Mouse (Mus musculus) limb, embryonic 15.5 days (tissue): ENCODE results near the gene Foxi2. TPM values are rescaled to one million over a fixed set of nuclear protein-coding genes. Genes with fewer than 3 reads are reported as not detected.

Source experiments
- ATAC-seq: fragments of 200-750 bp; cut with Nextera tagmentation; 2 replicates; pipeline ENCODE4 v1.8.0; 2017; ENCODE audit warnings: low read depth, moderate TSS enrichment; ENCODE audit not compliant: insufficient number of reproducible peaks, low FRiP score, low TSS enrichment
- H3K27ac ChIP-seq: fragments of 300-500 bp; sonication (generic); 2 replicates; pipeline ENCODE4 v1.5.1; 2015; ENCODE audit warnings: moderate library complexity, mild to moderate bottlenecking, inconsistent platforms
- H3K27me3 ChIP-seq: fragments of 300-500 bp; sonication (generic); 2 replicates; pipeline ENCODE4 v1.6.1; 2015; ENCODE audit warnings: inconsistent platforms
- H3K36me3 ChIP-seq: fragments of 300-500 bp; sonication (generic); 2 replicates; pipeline ENCODE4 v1.6.1; 2015; ENCODE audit warnings: inconsistent platforms
- H3K4me1 ChIP-seq: fragments of 300-500 bp; sonication (generic); 2 replicates; pipeline ENCODE4 v1.6.1; 2015; ENCODE audit warnings: inconsistent platforms
- H3K4me2 ChIP-seq: fragments of 300-500 bp; sonication (generic); 2 replicates; pipeline ENCODE4 v1.6.1; 2015; ENCODE audit warnings: mild to moderate bottlenecking, inconsistent platforms
- H3K4me3 ChIP-seq: fragments of 300-500 bp; sonication (generic); 2 replicates; pipeline ENCODE4 v1.5.1; 2015; ENCODE audit warnings: mild to moderate bottlenecking, inconsistent platforms
- H3K9ac ChIP-seq: fragments of 300-500 bp; sonication (generic); 2 replicates; pipeline ENCODE4 v1.6.1; 2015; ENCODE audit warnings: inconsistent platforms
- H3K9me3 ChIP-seq: fragments of 300-500 bp; sonication (generic); 2 replicates; pipeline ENCODE4 v1.6.1; 2016; ENCODE audit warnings: inconsistent platforms
- WGBS: fragments of 180-500 bp; shearing (Covaris S2); methylation state at CpG from one replicate; pipeline ENCODE4 v1.1.7; 2015; 5-methylcytosine and 5-hydroxymethylcytosine counted together
- polyA plus RNA-seq: library from polyadenylated mRNA; unstranded; fragments of >200 nt; fragmentation: Nextera tagmentation; extraction: Ambion mirVana; gene quantifications from 2 replicates; pipeline ENCODE4 v1.2.1, GENCODE M21; 2015

Foxi2 gene
- polyA plus RNA-seq = not detected in 2 replicates

DNA sequence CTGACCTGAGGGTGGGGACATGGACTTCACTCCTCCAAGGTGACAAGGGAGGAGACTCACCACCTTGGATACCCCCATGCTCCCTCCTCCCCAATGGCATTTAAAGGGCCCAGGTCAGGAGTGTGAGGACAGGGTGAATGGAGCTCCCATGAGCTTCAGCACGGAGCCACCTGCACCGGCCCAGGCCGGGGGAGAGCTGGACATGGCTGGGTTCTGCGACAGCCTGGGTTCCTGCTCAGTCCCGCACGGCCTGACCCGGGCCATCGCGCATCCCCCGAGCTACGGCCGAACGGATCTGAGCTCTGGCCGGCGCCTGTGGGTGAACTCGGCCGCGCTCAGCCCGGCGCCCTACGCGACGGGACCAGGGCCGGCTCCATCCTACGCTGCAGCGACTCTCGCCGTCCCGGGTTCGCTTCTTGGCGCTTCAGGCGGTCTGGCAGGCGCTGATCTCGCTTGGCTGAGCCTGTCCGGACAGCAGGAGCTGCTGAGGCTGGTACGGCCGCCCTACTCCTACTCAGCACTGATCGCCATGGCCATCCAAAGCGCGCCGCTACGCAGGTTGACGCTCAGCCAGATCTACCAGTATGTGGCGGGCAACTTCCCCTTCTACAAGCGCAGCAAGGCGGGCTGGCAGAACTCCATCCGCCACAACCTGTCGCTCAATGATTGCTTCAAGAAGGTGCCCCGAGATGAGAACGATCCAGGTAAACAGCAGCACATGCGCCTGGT lies at the start of gene Foxi2:
TSS of gene Foxi2 (plus strand) at position 72 of the 729 bp plus-strand sequence.
- Histone ChIP-seq H3K4me1 (peaks cover 9% of the 10 kb centered on the region), H3K4me3 (peak within 1 kb of the TSS; percentile 16), H3K27ac (no peak within 1 kb of the TSS), H3K4me2 (peak within 1 kb of the TSS; percentile 39), H3K27me3 (peaks cover 56% of the 10 kb centered on the region), H3K36me3 (no peaks in the 10 kb centered on the region), H3K9ac (no peak within 1 kb of the TSS), H3K9me3 (no peaks in the 10 kb centered on the region)
- 1% methylated on average over 51 of the region's 51 CpGs for WGBS
- ATAC-seq = no peak

DNA sequence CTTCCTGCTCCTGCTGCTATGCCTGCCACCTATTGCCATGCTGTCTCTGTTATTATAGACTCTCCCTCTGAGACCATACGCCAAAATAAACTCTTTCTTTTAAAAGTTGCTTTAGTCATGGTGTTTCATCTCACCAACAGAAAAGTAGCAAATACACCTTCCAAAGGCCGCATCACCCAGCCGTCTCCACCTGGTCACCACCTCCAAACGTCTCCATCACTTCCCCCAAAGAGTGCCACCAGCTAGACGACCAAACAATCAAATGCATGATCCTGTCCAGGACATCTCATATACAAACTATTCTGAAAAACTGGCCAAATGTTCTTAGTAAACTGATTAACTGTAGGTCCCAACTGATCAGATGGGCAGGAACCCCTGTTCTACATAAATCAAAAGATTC lies 45.5 kb upstream of the Foxi2 start:
- no peak for ATAC-seq
- H3K9ac ChIP-seq = no peak overlapping the region
- H3K36me3 ChIP-seq = no peaks in the 10 kb centered on the region
- no peaks in the 10 kb centered on the region for H3K4me1 ChIP-seq
- 91% methylated on average over 5 of the region's 5 CpGs for WGBS
- no peak overlapping the region for H3K4me3 ChIP-seq
- H3K4me2 ChIP-seq = no peak overlapping the region
- H3K27ac ChIP-seq = no peak overlapping the region
- no peaks in the 10 kb centered on the region for H3K9me3 ChIP-seq
- H3K27me3 ChIP-seq = no peaks in the 10 kb centered on the region

DNA sequence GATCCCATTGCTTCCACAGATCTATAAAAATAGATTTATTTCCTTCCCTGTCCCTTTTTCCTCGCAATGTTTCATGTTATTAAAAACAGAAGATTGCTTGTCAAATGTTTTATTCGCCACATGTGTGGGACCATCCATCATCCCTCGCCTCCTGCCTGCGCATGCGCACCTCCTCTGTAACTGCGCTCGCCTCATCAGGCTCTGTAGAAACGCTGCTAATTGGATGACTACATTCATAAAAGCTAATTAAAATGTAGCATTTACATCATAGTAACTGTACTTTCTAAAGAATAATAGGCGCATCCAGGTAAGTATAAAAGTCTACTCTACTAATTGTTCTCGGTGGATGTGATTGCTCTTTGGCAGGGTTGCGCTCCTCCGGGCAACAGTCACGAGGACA lies 34.1 kb upstream of the Foxi2 start:
- ATAC-seq = no peak
- no peak overlapping the region for H3K27ac ChIP-seq
- no peaks in the 10 kb centered on the region for H3K4me1 ChIP-seq
- WGBS = 69% methylated on average over 13 of the region's 13 CpGs
- H3K27me3 ChIP-seq = no peaks in the 10 kb centered on the region
- no peak overlapping the region for H3K4me2 ChIP-seq
- H3K36me3 ChIP-seq = no peaks in the 10 kb centered on the region
- H3K9ac ChIP-seq = no peak overlapping the region
- no peak overlapping the region for H3K4me3 ChIP-seq
- no peaks in the 10 kb centered on the region for H3K9me3 ChIP-seq

DNA sequence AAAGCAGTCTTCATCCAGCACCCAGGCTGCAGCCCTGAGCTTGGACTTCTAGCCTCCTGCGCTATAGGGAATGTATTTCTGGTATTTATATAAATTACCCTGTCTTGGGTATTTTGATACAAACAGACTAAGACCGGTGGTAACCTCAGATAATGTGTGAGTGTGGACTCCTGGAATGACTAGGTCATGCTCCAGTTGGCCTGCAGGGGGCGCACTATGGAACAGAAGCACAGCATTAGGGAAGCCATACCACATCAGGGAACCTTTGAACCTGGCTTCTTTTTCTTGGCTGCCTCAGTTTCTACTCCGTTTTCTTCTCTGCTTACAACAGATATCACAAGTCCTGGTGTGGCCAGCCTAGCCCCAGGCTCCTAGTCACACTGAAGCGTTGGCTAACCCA lies 33.2 kb upstream of the Foxi2 start:
- Histone ChIP-seq H3K36me3 (no peaks in the 10 kb centered on the region), H3K9me3 (no peaks in the 10 kb centered on the region), H3K4me3 (no peak overlapping the region), H3K9ac (no peak overlapping the region), H3K27ac (no peak overlapping the region), H3K4me1 (no peaks in the 10 kb centered on the region), H3K27me3 (no peaks in the 10 kb centered on the region), H3K4me2 (no peak overlapping the region)
- WGBS = 66% methylated on average over 5 of the region's 5 CpGs
- ATAC-seq = no peak

DNA sequence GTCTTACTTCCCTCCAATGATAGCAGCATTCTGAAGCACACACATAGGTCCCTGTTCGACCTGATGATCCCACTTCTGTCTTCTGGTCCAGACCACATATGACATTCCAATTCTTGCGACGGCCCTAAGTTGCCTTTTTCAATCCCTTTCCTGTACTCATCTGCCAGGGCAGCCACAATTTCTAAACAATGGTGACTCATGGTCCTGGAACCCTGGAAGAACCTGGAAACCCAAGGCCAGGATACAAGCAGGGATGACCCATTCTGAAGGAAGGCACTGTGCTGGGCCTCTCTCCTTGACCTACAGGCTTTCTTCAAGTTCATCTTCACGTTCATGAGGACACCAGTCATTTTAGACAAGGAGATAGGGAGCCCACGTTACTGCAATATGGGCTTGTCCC lies 31.8 kb upstream of the Foxi2 start:
- Histone ChIP-seq H3K9ac (no peak overlapping the region), H3K27ac (no peak overlapping the region), H3K36me3 (no peaks in the 10 kb centered on the region), H3K4me2 (no peak overlapping the region), H3K9me3 (no peaks in the 10 kb centered on the region), H3K27me3 (no peaks in the 10 kb centered on the region), H3K4me3 (no peak overlapping the region), H3K4me1 (no peaks in the 10 kb centered on the region)
- WGBS = 82% methylated on average over 5 of the region's 5 CpGs
- no peak for ATAC-seq

DNA sequence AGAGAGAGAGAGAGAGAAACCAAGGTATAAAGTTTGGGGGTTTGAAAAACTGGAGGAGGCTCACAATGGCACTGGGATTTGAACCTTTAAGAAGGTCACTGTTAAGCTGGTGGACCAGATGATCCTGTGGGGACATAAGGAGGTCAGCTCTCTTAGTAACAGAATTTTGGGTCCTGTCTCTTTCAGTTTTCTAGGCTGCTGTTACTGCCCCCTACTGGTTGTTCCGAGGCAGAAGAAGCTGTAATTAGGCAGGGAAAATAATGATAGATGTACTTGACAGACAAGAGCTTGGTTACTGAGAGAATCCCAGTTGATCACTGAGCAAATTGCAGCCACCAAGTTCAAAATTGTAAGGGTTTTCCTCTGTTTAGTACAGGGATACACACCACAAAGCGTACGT lies 21.1 kb upstream of the Foxi2 start:
- no peaks in the 10 kb centered on the region for H3K4me1 ChIP-seq
- H3K9ac ChIP-seq = no peak overlapping the region
- no peak overlapping the region for H3K4me3 ChIP-seq
- no peaks in the 10 kb centered on the region for H3K9me3 ChIP-seq
- WGBS = 62% methylated on average over 3 of the region's 3 CpGs
- peaks cover 9% of the 10 kb centered on the region; the same call in 1 of the 2 replicates for H3K27me3 ChIP-seq
- no peaks in the 10 kb centered on the region for H3K36me3 ChIP-seq
- ATAC-seq = no peak
- H3K4me2 ChIP-seq = no peak overlapping the region
- no peak overlapping the region for H3K27ac ChIP-seq

DNA sequence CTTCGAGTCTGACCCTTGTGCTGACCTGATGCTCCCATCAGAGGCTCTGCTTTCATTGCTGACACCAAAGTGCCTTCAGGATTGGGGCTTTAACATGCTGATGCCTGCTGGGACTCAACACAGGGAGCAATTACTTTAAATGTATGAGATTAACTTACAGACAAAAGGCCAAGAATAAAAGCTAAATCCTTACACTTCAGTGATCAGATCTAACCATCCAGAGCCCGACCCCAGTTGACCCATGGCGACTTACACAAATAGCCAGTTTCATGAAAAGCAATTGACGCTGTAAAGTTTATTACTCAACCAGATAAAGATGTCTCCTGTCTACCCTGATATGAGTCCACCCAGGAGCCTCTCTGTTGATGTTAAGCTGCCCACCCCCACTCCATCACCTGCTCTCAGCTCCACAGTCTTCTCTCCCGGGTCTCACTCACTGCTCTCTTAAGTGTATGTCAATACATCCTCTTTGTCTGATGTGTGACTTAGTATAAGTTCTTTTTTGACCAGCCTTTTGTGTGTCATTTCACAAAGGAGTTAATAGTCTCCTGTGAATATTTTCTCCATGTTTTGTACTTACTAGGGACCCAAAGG lies 17.1 kb upstream of the Foxi2 start:
- ATAC-seq = no peak
- no peak overlapping the region for H3K4me2 ChIP-seq
- H3K9me3 ChIP-seq = no peaks in the 10 kb centered on the region
- no peaks in the 10 kb centered on the region for H3K36me3 ChIP-seq
- H3K4me1 ChIP-seq = no peaks in the 10 kb centered on the region
- H3K9ac ChIP-seq = no peak overlapping the region
- no peak overlapping the region for H3K27ac ChIP-seq
- H3K4me3 ChIP-seq = no peak overlapping the region
- H3K27me3 ChIP-seq = peaks cover 11% of the 10 kb centered on the region; the same call in 1 of the 2 replicates
- WGBS = 8% methylated on average over 5 of the region's 5 CpGs

DNA sequence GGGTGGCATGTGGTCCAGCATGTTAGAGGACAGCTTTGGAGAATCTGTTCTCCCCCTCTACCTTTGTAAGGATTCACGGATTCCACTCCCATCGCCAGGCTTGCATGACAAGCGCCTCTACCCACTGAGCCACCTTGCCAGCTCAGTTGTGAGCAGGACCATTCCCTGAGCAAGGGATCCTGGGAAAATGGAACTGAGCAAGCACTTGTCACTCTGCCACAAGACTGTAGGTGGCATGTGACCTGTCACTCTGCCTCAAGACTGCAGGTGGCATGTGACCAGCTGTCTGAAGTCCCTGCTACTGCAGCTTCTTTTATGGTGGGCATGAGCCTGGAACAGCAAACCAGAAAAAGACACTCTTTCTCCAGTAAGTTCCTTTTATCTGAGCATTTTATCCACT lies 15.7 kb upstream of the Foxi2 start:
- 84% methylated on average over 3 of the region's 3 CpGs for WGBS
- no peaks in the 10 kb centered on the region for H3K36me3 ChIP-seq
- H3K4me2 ChIP-seq = no peak overlapping the region
- no peak overlapping the region for H3K27ac ChIP-seq
- ATAC-seq = no peak
- no peak overlapping the region for H3K4me3 ChIP-seq
- H3K4me1 ChIP-seq = no peaks in the 10 kb centered on the region
- peaks cover 11% of the 10 kb centered on the region; the same call in 1 of the 2 replicates for H3K27me3 ChIP-seq
- H3K9me3 ChIP-seq = no peaks in the 10 kb centered on the region
- no peak overlapping the region for H3K9ac ChIP-seq

DNA sequence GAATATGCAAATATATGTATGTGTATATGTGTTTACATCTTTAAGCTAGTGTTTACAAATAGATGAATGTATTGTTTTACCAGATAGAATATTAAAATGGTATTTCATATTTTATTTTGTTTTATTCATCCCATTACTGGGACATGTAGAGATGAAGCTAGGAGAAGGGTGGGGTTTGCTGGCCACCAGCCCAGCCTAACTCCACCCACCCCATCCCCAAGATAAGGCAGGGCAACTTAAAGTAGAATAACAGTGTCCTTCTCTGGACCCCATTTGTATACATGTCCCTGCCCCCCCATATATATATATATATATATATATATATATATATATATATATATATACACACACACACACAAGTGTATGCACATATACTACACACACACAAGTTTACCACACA lies 14.9 kb upstream of the Foxi2 start:
- no peak for ATAC-seq

DNA sequence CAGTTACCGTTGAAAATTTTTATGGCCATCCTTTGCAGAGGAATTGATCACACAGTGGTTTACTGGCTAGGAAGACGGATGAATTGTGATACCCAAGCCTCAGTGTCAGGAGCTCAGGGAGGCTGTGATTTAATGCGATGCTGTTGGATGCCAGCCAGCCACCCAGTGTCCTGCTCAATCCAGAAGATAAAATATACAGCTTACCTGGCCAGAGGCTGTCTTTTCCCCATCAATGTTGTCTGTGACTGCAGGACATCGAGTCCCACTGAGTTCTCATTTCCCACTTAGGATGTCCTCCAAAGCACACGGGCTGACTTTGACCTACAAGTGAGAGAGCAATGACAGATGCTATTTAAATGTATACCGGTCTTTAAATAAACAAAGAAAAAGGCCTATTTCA lies 13.0 kb upstream of the Foxi2 start:
- H3K9me3 ChIP-seq = no peaks in the 10 kb centered on the region

More for the DNA sequence above, 14.9 kb upstream of the Foxi2 start:
- Histone ChIP-seq H3K9ac (no peak overlapping the region), H3K27ac (no peak overlapping the region), H3K4me1 (no peaks in the 10 kb centered on the region), H3K27me3 (peaks cover 11% of the 10 kb centered on the region; the same call in 1 of the 2 replicates), H3K9me3 (no peaks in the 10 kb centered on the region), H3K4me3 (no peak overlapping the region), H3K4me2 (no peak overlapping the region), H3K36me3 (no peaks in the 10 kb centered on the region)

DNA sequence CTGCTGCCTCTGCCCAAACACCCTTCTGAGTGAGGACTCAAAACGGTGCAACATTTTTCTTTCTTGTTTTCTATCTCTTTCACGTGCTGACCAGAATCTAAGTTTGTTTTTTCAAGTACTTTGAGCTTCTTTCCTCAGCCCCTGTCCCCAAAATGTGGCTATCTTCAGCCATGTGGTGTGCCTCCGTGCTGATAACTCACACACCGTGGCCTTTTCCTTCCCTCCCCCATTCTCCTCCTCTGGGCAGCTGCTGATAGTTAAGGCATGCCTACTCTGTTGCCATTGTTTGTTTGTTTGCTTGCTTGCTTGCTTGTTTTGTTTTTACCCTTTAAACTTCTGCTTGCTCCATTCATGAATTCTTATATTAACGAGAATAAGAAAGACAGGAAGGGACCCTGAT lies 12.2 kb upstream of the Foxi2 start:
- no peak for ATAC-seq
- Histone ChIP-seq H3K4me2 (no peak overlapping the region), H3K4me3 (no peak overlapping the region), H3K9ac (no peak overlapping the region), H3K27me3 (peaks cover 4% of the 10 kb centered on the region; the same call in 1 of the 2 replicates), H3K4me1 (no peaks in the 10 kb centered on the region), H3K27ac (no peak overlapping the region), H3K9me3 (no peaks in the 10 kb centered on the region), H3K36me3 (no peaks in the 10 kb centered on the region)
- WGBS = 37% methylated on average over 5 of the region's 5 CpGs

More for the DNA sequence above, 13.0 kb upstream of the Foxi2 start:
- Histone ChIP-seq H3K4me2 (no peak overlapping the region), H3K4me1 (no peaks in the 10 kb centered on the region), H3K27ac (no peak overlapping the region), H3K4me3 (no peak overlapping the region), H3K36me3 (no peaks in the 10 kb centered on the region), H3K27me3 (peaks cover 9% of the 10 kb centered on the region; the same call in 1 of the 2 replicates), H3K9ac (no peak overlapping the region)
- 55% methylated on average over 6 of the region's 6 CpGs for WGBS
- no peak for ATAC-seq

DNA sequence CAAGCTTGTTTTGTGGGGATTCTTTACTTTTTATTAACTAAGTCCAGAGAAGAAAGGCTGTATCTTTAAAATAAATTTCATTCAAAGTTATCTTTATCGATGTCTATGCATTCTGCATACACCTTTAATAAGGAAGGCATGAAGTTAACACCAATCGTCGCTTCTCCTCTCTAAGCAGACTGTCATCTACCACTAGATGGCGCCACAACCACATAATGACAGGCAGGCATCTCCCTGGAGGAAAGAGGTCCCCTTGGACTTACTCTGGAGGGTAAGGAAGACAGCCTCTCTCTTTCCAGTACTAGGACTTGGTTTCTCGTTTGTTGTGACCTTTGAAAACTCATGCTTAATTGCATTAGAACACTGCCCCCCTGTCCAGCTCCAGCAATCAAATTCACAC lies 6.7 kb upstream of the Foxi2 start:
- Histone ChIP-seq H3K36me3 (no peaks in the 10 kb centered on the region), H3K27ac (no peak overlapping the region), H3K4me2 (no peak overlapping the region), H3K27me3 (peaks cover 15% of the 10 kb centered on the region; the same call in 1 of the 2 replicates), H3K9me3 (no peaks in the 10 kb centered on the region), H3K9ac (no peak overlapping the region), H3K4me1 (no peaks in the 10 kb centered on the region), H3K4me3 (no peak overlapping the region)
- ATAC-seq = no peak
- WGBS = 11% methylated on average over 5 of the region's 5 CpGs
